Mouse (Mus musculus) naive thymus-derived CD4-positive, alpha-beta T cell, adult 2 months (primary cell): ENCODE measurements around the gene Adad2.

Experiments
- DNase-seq: peaks from one replicate; pipeline ENCODE4 v3.0.0-alpha.2; 2011; ENCODE audit warnings: low read depth

The Adad2 gene

GRCm38 (mm10) chr8:119642960-119643359 is 30.4 kb downstream of the Adad2 start:
- DNase-seq: no peak

- DNase-seq: no peak
Measured at GRCm38 (mm10) chr8:119644429-119644960, 31.9 kb downstream of the Adad2 start.

GRCm38 (mm10) chr8:119644981-119645597 is 32.5 kb downstream of the Adad2 start:
- DNase-seq: no peak

GRCm38 (mm10) chr8:119646197-119646596 is 33.6 kb downstream of the Adad2 start:
- DNase-seq: no peak

GRCm38 (mm10) chr8:119646846-119647245 is 34.3 kb downstream of the Adad2 start:
- no peak for DNase-seq

GRCm38 (mm10) chr8:119651324-119651723 is 38.8 kb downstream of the Adad2 start:
- DNase-seq: no peak

- peak; percentile 50 for DNase-seq
Measured at GRCm38 (mm10) chr8:119656709-119657464, 44.3 kb downstream of the Adad2 start.

- DNase-seq: no peak
Measured at GRCm38 (mm10) chr8:119661081-119661480, 48.5 kb downstream of the Adad2 start.

GRCm38 (mm10) chr8:119661892-119662291 is 49.3 kb downstream of the Adad2 start:
- no peak for DNase-seq

- no peak for DNase-seq
Measured at GRCm38 (mm10) chr8:119663440-119663839, 50.9 kb downstream of the Adad2 start.

GRCm38 (mm10) chr8:119665270-119665669 is 52.7 kb downstream of the Adad2 start:
- DNase-seq: no peak
